8 mouse cellular contexts compared by ENCODE assay signal in genomic region chr1:125434485-125435001, GRCm38 (mm10). TPM values are rescaled to one million over a fixed set of nuclear protein-coding genes. Genes with fewer than 3 reads are reported as not detected.
DNase-seq lines count a peak whose midpoint lies in the region; ATAC-seq and TF ChIP-seq lines count a peak whose summit lies in the region.

No protein-coding gene starts in this region.

- TF ChIP-seq EP300 in ES-Bruce4 (IDR thresholded peaks at IDR 0.05; ENCODE audit: insufficient read depth, low read depth, low read length): no peak

- peak overlapping the region; percentile 98 for H3K9ac ChIP-seq in ES-Bruce4 (ENCODE audit: low read depth, poor library complexity, severe bottlenecking)
- peak overlapping the region; percentile 88 for H3K9ac ChIP-seq in hindbrain, embryonic 11.5 days (ENCODE audit: low read depth, low read length)

- no peaks in the 10 kb centered on the region for H3K27me3 ChIP-seq in ES-Bruce4 (ENCODE audit: control insufficient read depth, insufficient read depth, low read length, poor library complexity, severe bottlenecking)
- H3K27me3 ChIP-seq in hindbrain, embryonic 11.5 days (ENCODE audit: control insufficient read depth, insufficient read depth, low read length): no peaks in the 10 kb centered on the region

- under 1% methylated on average over 25 of the region's 25 CpGs for WGBS in hindbrain, embryonic 11.5 days

- peak; percentile 32 for DNase-seq in forelimb bud, embryonic 11.5 days (ENCODE audit: low read depth, low spot score)
- DNase-seq in hindbrain, embryonic 11.5 days (ENCODE audit: low spot score): peak; percentile 56
- peak; percentile 51 to 66 for DNase-seq in layer of hippocampus, postnatal 14 days (ENCODE audit: low spot score in 2 of 2)
- peak; percentile 61 for DNase-seq in lung, postnatal 10 days
- peak; percentile 36 for DNase-seq in ovary, postnatal 36 days (ENCODE audit: low spot score)
- peak; percentile 77 for DNase-seq in thymus, postnatal 25 days

- H3K4me3 ChIP-seq in ES-Bruce4 (ENCODE audit: low read depth, low read length): peak overlapping the region; percentile 68
- peak overlapping the region; percentile 86 for H3K4me3 ChIP-seq in brown adipose tissue, adult 24 weeks (ENCODE audit: insufficient read depth, low read depth, low read length)
- H3K4me3 ChIP-seq in hindbrain, embryonic 11.5 days (ENCODE audit: low read depth, low read length): peak overlapping the region; percentile 88

- H3K36me3 ChIP-seq in ES-Bruce4 (ENCODE audit: control insufficient read depth, insufficient read depth, low read length, poor library complexity, severe bottlenecking): no peaks in the 10 kb centered on the region
- H3K36me3 ChIP-seq in hindbrain, embryonic 11.5 days (ENCODE audit: control insufficient read depth, insufficient read depth, low read length): no peaks in the 10 kb centered on the region

- H3K9me3 ChIP-seq in ES-Bruce4 (replicated peaks; ENCODE audit: control insufficient read depth, insufficient read depth, low read length, poor library complexity, severe bottlenecking): no peaks in the 10 kb centered on the region
- H3K9me3 ChIP-seq in hindbrain, embryonic 11.5 days (ENCODE audit: control insufficient read depth, low read length): no peaks in the 10 kb centered on the region

- H3K27ac ChIP-seq in ES-Bruce4 (ENCODE audit: insufficient read depth, low read length): peak overlapping the region; percentile 10
- peak overlapping the region; percentile 97 for H3K27ac ChIP-seq in brown adipose tissue, adult 24 weeks (replicated peaks; ENCODE audit: low read depth, low read length)
- peak overlapping the region; percentile 96 for H3K27ac ChIP-seq in hindbrain, embryonic 11.5 days (ENCODE audit: low read depth, low read length)

- no peaks in the 10 kb centered on the region for H3K4me1 ChIP-seq in ES-Bruce4 (ENCODE audit: control insufficient read depth, insufficient read depth, low read length)
- H3K4me1 ChIP-seq in brown adipose tissue, adult 24 weeks (ENCODE audit: control insufficient read depth, insufficient read depth, insufficient read length, low read length): peaks cover 12% of the 10 kb centered on the region
- no peaks in the 10 kb centered on the region for H3K4me1 ChIP-seq in hindbrain, embryonic 11.5 days (replicated peaks; ENCODE audit: control insufficient read depth, insufficient read depth, low read length)

- no peak for TF ChIP-seq CTCF in ES-Bruce4 (IDR thresholded peaks at IDR 0.05; ENCODE audit: low read depth, low read length)

- peak overlapping the region; percentile 40 for H3K4me2 ChIP-seq in hindbrain, embryonic 11.5 days (replicated peaks; ENCODE audit: low read depth, low read length)

- no peak for TF ChIP-seq POLR2A in ES-Bruce4 (IDR thresholded peaks at IDR 0.05; ENCODE audit: insufficient read depth, low read length)

- peak; percentile 28 for ATAC-seq in hindbrain, embryonic 11.5 days (ENCODE audit: low FRiP score)

RNA-seq across cellular contexts. Expression of gene Actr3, which starts 1.0 kb away (rescaled TPM):
- 256 and 269 TPM in 2 replicates for polyA plus RNA-seq in ES-Bruce4 (2011; ENCODE audit: insufficient read depth, insufficient read length, low read depth, missing spikeins)
- 102 and 107 TPM in 2 replicates for polyA plus RNA-seq in brown adipose tissue, adult 24 weeks (2012; ENCODE audit: insufficient read depth, insufficient read length, missing spikeins)
- polyA plus RNA-seq in hindbrain, embryonic 11.5 days (2014; fragmentation: Nextera tagmentation; extraction: Ambion mirVana): 266 and 291 TPM in 2 replicates
- 100 to 1,000 TPM; 296 to 311 TPM for total RNA-seq in layer of hippocampus, postnatal 14 days (2021)

Comparison
In these comparisons a context has a peak if more than half of its experiments do, and no peak if none do; other contexts are left out.
1. Peak in every context shown above with its lines: DNase-seq, ATAC-seq, H3K4me3 ChIP-seq and H3K27ac ChIP-seq.
2. H3K27ac ChIP-seq: peak in every context shown above with its lines; median percentile 97 in brown adipose tissue, adult 24 weeks; 96 in hindbrain, embryonic 11.5 days; 10 in ES-Bruce4.